Mouse (Mus musculus) left cerebral cortex, postnatal 36 days (tissue): ENCODE measurements at regions not wholly inside any gene's neighbourhood (a gene's known extent, or its start where the extent isn't known, plus 50 kb on each side); places are given as distances from the start of the nearest gene placed in this dataset.
"Not testable (repeated sequence)": the region's sequence is repeated elsewhere in the genome, so short reads cannot be mapped to it uniquely, and the experiment has no call there.

Experiments used
- DNase-seq, 2 experiments: peaks; one replicate each; pipeline ENCODE4 v3.0.0; 2021 to 2022; ENCODE audit warnings: low spot score in 2 of 2, mixed read lengths in 1 of 2
- intact Hi-C: fragments of 180-260 bp; cut with DNase I; formaldehyde crosslinking; loops from one replicate; pipeline ENCODE4 v1.15.1; 2025

DNA sequence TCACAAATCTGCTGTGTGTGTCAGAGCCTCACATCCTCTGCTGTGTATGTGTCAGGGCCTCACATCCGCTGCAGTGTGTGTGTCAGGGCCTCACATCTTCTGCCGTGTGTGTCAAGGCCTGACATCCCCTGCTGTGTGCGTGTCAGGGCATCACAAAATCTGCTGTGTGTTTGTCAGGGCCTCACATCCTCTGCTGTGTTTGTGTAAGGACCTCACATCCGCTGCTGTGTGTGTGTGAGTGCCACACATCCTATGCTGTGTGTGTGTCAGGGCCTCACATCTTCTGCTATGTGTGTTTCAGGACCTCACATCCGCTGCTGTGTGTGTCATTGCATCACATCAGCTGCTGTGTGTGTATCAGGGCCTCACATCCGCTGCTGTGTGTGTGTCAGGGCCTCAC lies 63.3 kb downstream of the Asmt start:
- intact Hi-C loops = not testable (repeated sequence)
- DNase-seq = peak in 1 of 2 experiments; percentile 2

DNA sequence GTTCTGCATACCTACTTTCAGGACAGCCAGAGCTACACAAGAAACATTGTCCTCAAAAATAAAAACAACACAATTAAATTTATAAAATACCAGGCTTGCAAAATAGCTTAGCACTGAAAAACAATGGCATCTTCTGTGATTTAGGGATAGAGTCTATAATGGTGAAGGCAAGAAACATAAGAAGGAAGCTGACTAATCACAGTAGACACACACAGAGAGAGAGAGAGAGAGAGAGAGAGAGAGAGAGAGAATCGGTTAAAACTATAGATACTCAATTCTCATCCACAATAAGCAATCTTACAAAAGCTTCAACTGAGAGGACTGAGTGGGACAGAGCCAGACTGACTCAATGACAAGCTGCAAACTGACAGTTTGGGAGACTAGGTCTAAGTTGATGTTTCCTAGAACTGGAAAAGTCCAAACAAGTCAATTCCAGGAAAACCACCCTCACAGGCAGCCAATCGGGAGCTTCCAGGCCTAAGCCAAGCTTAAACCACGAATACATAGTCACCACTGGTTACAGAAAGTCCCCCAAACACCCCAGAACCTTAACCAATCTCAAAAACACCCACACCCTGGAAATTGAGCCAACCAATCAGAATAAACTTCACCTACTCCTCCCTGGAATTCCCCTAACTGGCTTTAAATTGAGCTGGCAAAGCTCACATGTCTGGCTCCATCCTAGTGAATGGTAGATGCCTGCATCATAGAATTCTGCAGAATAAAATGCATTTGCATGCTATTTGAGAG lies 81.2 kb downstream of the Asmt start:
- DNase-seq, intact Hi-C loops: not testable (repeated sequence)
